Mouse (Mus musculus) megakaryocyte, embryonic 14.5 days (primary cell): ENCODE results near the gene Bod1.

Source experiments
- FLI1 ChIP-seq: IDR thresholded peaks from 2 replicates; pipeline ENCODE4 v1.6.1; 2012; ENCODE audit warnings: low read length, inconsistent platforms, mixed read lengths
- GATA1 ChIP-seq: IDR thresholded peaks from 3 replicates; pipeline ENCODE4 v1.6.1; 2012; ENCODE audit warnings: mixed read lengths, low read length, inconsistent platforms, borderline replicate concordance

DNA sequence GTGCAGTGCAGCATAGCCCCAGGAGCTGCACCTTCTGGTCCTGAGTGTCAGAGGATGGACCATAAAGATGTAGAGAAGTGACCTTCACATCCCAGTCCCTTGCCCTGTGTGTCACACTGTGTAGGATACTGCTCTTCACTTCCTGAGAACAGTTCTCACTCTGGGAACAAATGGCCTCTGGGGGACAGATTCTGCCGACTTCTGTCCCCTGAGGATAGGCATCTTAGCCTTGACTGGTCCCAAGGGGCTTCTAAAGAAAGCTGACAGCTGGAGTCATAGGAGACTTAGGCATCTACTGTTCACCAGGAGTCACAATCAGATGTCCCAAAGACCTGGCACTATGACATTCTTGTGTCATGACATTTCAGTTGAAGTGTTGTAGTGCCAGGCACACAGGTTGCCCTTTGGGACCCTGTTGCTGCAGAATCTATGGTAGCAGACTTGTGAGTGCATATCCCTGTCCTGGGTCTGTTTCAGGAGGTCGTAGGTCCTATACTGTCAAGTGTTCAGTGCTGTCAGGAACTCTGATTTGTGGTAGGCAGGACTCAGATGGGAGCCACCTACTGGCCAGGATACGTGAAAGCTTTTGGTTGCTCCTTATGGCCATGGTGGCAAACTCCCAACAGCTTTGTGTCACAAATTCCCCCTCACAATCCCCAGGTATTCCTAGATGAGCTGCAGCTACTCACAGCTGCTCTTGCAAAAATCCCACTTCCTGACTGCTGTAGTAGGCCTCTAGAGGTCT, 30.4 kb downstream of the Bod1 start:
- TF ChIP-seq FLI1: no peak
- no peak for TF ChIP-seq GATA1
